Mouse (Mus musculus) G1E (cell line): ENCODE data around the gene Cpvl. TPM values are rescaled to one million over a fixed set of nuclear protein-coding genes. Genes with fewer than 3 reads are reported as not detected.

Source experiments
- ATAC-seq: 2 replicates; pipeline ENCODE4 v1.8.0; 2016; ENCODE audit warnings: mild to moderate bottlenecking; ENCODE audit not compliant: insufficient number of reproducible peaks, poor library complexity, low FRiP score, severe bottlenecking; ENCODE audit errors: extremely low read depth
- DNase-seq: peaks from one replicate; pipeline ENCODE4 v3.0.0; 2012; ENCODE audit warnings: low spot score
- H3K27me3 ChIP-seq: 2 replicates; pipeline ENCODE4 v1.6.1; 2012; ENCODE audit warnings: mild to moderate bottlenecking, low read length, inconsistent platforms; ENCODE audit not compliant: insufficient read depth
- H3K36me3 ChIP-seq: replicated peaks from 2 replicates; pipeline ENCODE3; 2012; ENCODE audit warnings: mild to moderate bottlenecking, inconsistent platforms
- H3K4me1 ChIP-seq: 2 replicates; pipeline ENCODE4 v1.6.1; 2012; ENCODE audit warnings: low read depth, low read length, inconsistent platforms, mixed read lengths; ENCODE audit not compliant: insufficient read depth
- H3K4me3 ChIP-seq: 2 replicates; pipeline ENCODE4 v1.5.1; 2012; ENCODE audit warnings: low read depth, mild to moderate bottlenecking, inconsistent platforms, low read length, moderate library complexity, mixed read lengths
- H3K9me3 ChIP-seq: replicated peaks from 2 replicates; pipeline ENCODE4 v1.6.1; 2012; ENCODE audit warnings: inconsistent platforms
- CTCF ChIP-seq: IDR thresholded peaks from 2 replicates; pipeline ENCODE4 v1.5.1; 2012; ENCODE audit warnings: low read depth, low read length, inconsistent platforms, mixed read lengths
- GATA1 ChIP-seq: IDR thresholded peaks from 2 replicates; pipeline ENCODE4 v1.6.1; 2012; ENCODE audit warnings: borderline replicate concordance, low read length, inconsistent platforms, mixed read lengths
- GATA2 ChIP-seq: IDR thresholded peaks from 2 replicates; pipeline ENCODE4 v1.6.1; 2012; ENCODE audit warnings: low read depth, low read length, inconsistent platforms, borderline replicate concordance
- POLR2AphosphoS5 ChIP-seq: IDR thresholded peaks from 2 replicates; pipeline ENCODE4 v1.6.1; 2012; ENCODE audit warnings: low read depth, low read length, inconsistent platforms; ENCODE audit not compliant: insufficient replicate concordance
- TAL1 ChIP-seq: conservative IDR thresholded peaks from 2 replicates; pipeline ENCODE4 v1.6.1; 2012; ENCODE audit warnings: low read depth, low read length, inconsistent platforms, mixed read lengths
- polyA plus RNA-seq: library from polyadenylated mRNA; stranded (reverse); fragments of >175 nt; gene quantifications from 2 replicates; pipeline ENCODE4 v1.2.3, GENCODE M21; 2012
- total RNA-seq, 2 experiments: library from RNA; stranded (forward) in 1 of 2; stranded (reverse) in 1 of 2; fragments of 200-1000 nt in 1 of 2; fragments of >200 nt in 1 of 2; fragmentation: Nextera tagmentation in 1 of 2; gene quantifications; 2 replicates each; pipeline ENCODE4 v1.2.3; 2014 to 2017

Gene Cpvl
- total and polyA plus RNA-seq, 3 experiments, result not detected

DNA sequence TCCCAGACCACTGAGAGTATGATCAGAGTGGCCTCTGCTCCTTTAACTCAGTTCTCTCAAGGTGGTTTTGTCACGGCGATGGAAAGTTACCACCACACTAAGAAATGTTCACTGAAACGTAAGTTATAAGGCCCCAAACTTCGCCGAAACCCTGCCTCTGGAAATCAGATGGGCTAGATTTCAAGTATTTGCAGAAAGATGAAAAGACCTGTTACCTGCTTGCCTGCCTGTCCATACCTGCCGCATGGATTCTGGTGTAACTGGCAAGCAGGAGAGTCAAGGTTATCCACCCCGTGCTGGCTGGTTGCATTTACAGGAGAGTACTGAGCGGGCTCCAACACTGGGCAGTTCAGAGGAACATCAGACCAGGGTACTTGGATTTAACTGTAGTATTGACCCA, 98.9 kb downstream of the Cpvl start:
- DNase-seq (no peak), ATAC-seq (no peak)
- TF ChIP-seq CTCF, result no peak
- no peaks in the 10 kb centered on the region for H3K27me3 ChIP-seq
- H3K4me1 ChIP-seq, result no peaks in the 10 kb centered on the region
- no peaks in the 10 kb centered on the region for H3K36me3 ChIP-seq
- H3K9me3 ChIP-seq, result peaks cover 42% of the 10 kb centered on the region
- H3K4me3 ChIP-seq, result no peak overlapping the region

DNA sequence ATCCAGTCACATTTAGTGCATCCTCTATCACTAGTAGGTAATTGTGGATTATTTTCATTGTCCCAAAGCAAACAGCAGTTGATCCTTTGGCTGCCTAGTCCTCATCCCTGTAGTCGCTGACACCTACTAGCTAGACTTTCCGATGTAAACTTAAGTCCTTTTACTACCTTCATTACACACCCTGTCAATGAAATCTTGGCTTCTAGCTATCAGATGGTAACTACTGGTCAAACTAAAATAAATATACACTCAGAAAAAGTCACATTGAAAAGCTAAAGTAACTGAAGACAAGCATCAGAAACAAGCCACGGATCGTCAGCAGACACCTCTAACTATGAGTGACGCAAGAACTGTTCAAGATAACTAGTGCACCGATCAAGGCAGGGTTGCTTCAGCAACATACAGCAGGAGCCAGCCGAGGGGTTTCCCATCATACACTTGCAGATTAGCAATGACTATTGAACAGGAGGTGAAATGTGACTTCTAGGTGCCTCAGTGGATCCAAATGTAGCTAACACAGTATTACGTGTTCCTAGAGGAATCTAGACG, 103.5 kb downstream of the Cpvl start:
- H3K9me3 ChIP-seq, result peaks cover 38% of the 10 kb centered on the region
- DNase-seq, result no peak
- no peak for ATAC-seq
- TF ChIP-seq GATA2, result no peak
- no peak for TF ChIP-seq POLR2AphosphoS5
- TF ChIP-seq TAL1, result no peak
- no peak for TF ChIP-seq GATA1
- no peak for TF ChIP-seq CTCF
- no peaks in the 10 kb centered on the region for H3K27me3 ChIP-seq
- no peaks in the 10 kb centered on the region for H3K4me1 ChIP-seq
- H3K4me3 ChIP-seq, result no peak overlapping the region
- no peaks in the 10 kb centered on the region for H3K36me3 ChIP-seq

DNA sequence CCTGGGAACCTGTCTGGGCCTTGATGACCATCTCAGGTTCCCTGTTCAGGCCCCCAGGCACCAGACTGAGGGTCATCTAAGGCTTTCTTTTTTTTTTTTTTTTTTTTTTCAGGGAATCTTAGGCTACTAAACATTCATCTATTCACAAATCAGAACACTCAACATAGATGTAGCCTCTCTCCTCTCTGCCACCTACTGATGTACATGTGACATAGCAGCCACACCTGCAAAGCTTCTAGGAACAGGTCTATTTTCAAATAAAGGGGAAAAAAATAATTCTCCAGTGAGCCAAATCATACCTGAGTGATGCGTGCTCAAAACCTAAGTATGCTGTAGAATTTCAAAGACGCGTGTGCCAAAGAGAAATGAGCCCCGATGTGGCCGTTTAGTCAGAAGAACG, 106.6 kb downstream of the Cpvl start:
- H3K4me3 ChIP-seq, result no peak overlapping the region

DNA sequence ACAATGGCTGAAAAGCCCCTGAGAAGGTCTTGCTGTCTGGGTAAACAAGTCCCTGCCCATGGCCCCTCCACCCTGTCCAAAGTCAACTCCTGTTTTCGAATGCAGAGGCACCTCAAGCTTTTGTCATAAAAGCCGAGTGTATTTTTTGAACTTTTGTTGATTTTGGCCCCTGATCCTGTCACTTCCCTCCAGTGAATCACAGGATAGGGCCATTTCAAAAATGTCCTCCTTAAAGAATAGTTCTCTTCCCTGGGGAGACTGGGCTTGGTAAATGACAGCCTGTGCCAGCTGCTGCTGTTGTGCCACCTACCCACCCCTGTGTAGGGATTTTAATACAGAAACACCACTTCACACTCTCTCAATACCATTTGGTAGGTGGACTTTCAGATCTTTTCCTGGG, 115.5 kb downstream of the Cpvl start:
- Histone ChIP-seq H3K36me3 (no peaks in the 10 kb centered on the region), H3K4me1 (no peaks in the 10 kb centered on the region), H3K27me3 (no peaks in the 10 kb centered on the region), H3K9me3 (peaks cover 34% of the 10 kb centered on the region), H3K4me3 (no peak overlapping the region)
- no peak for ATAC-seq
- no peak for TF ChIP-seq CTCF
- TF ChIP-seq TAL1, result no peak
- TF ChIP-seq GATA1, result no peak
- TF ChIP-seq POLR2AphosphoS5, result no peak
- no peak for TF ChIP-seq GATA2
- no peak for DNase-seq

More for the DNA sequence above, 106.6 kb downstream of the Cpvl start:
- no peak for TF ChIP-seq TAL1
- Histone ChIP-seq H3K4me1 (no peaks in the 10 kb centered on the region), H3K9me3 (peaks cover 27% of the 10 kb centered on the region), H3K27me3 (no peaks in the 10 kb centered on the region), H3K36me3 (no peaks in the 10 kb centered on the region)
- DNase-seq (no peak), ATAC-seq (no peak)

DNA sequence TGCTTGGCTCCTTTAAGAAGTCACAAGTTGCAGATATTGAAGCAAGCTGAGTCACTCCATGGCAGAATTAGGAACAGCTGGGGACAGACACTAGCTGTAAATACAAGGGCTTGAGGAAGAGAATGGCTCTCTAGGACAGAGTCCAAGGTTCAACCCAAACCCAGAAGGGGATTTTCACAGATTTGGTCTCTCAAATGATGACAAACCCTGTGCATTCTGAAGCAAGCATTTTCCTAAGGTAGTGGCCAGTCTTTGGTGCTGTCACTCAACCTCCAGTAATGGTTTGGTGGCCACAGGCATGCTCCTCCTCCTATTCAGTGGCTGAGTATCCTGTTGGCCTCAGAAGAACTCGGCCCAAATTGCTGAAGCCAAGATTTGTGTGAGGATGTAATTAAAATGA, 119.4 kb downstream of the Cpvl start:
- ATAC-seq (no peak), DNase-seq (no peak)
- Histone ChIP-seq H3K9me3 (peaks cover 35% of the 10 kb centered on the region), H3K36me3 (no peaks in the 10 kb centered on the region), H3K4me3 (no peak overlapping the region), H3K4me1 (no peaks in the 10 kb centered on the region), H3K27me3 (no peaks in the 10 kb centered on the region)
- TF ChIP-seq CTCF, result no peak
- no peak for TF ChIP-seq GATA1

DNA sequence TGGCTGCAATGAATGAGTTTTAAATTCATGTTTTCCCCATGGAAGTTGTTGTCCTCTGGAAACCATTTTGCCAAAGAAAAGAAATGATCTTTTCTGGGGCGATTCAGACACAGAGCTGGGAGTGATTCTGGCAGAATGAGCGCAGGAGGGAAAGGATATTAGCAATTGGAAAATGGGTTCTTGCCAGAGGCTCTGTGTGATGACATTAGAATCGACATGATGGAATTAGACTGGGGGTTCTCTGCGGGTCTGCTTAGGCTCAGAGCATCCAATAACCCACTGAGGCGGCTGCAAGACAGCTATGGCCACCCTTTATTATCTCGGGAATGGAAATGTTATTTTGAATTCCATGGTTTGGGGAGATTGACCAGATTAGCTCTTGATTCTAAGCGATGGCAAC, 120.6 kb downstream of the Cpvl start:
- Histone ChIP-seq H3K4me3 (no peak overlapping the region), H3K9me3 (peaks cover 31% of the 10 kb centered on the region), H3K27me3 (no peaks in the 10 kb centered on the region), H3K36me3 (no peaks in the 10 kb centered on the region), H3K4me1 (no peaks in the 10 kb centered on the region)
- ATAC-seq (no peak), DNase-seq (no peak)
- TF ChIP-seq GATA1 (no peak), POLR2AphosphoS5 (no peak), CTCF (no peak), TAL1 (no peak), GATA2 (no peak)

DNA sequence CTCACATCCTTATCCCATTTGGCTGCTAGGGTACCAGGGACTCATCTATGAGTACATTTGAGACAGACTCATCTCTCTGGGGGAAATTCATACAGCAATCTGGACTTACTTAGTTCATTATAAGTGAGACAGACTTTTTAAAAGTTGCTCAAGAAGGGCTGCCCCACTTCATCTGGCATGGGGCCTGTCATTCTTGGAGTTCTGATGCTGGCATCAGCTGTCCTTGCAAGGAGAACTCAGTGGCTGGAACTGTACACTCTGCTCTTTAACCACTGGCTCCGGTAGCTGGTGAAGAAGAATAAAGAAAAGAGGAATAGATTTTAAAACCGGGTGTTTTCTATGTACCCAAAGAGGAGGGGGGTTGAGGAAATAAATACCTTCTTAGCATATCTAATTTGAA, 121.7 kb downstream of the Cpvl start:
- H3K36me3 ChIP-seq, result no peaks in the 10 kb centered on the region
- no peaks in the 10 kb centered on the region for H3K27me3 ChIP-seq
- no peak overlapping the region for H3K4me3 ChIP-seq
- TF ChIP-seq GATA2, result no peak
- no peak for TF ChIP-seq CTCF
- TF ChIP-seq TAL1, result no peak
- no peak for TF ChIP-seq POLR2AphosphoS5
- no peak for TF ChIP-seq GATA1
- no peak for ATAC-seq
- no peak for DNase-seq
- H3K4me1 ChIP-seq, result no peaks in the 10 kb centered on the region
- peaks cover 34% of the 10 kb centered on the region for H3K9me3 ChIP-seq
